In genomic region chr12:51729058-51729457, GRCm38 (mm10) we compare ENCODE assay signal across 8 mouse cellular contexts. TPM values are rescaled to one million over a fixed set of nuclear protein-coding genes. Genes with fewer than 3 reads are reported as not detected.
A peak's percentile ranks its signal among the peaks of the same experiment; 100 is the strongest.
DNase-seq lines count a peak whose midpoint lies in the region; ATAC-seq and TF ChIP-seq lines count a peak whose summit lies in the region.

No protein-coding gene starts in this region.

- peaks cover 6% of the 10 kb centered on the region for H3K36me3 ChIP-seq in midbrain, embryonic 16.5 days (ENCODE audit: control insufficient read depth, insufficient read depth, low read length)
- H3K36me3 ChIP-seq in midbrain, embryonic 11.5 days (ENCODE audit: control insufficient read depth, insufficient read depth, low read length): no peaks in the 10 kb centered on the region
- no peaks in the 10 kb centered on the region for H3K36me3 ChIP-seq in intestine, postnatal 0 days (ENCODE audit: control insufficient read depth, insufficient read depth)
- H3K36me3 ChIP-seq in hindbrain, embryonic 10.5 days: peaks cover 33% of the 10 kb centered on the region

- no peaks in the 10 kb centered on the region for H3K9me3 ChIP-seq in midbrain, embryonic 16.5 days (replicated peaks; ENCODE audit: control insufficient read depth, low read length, poor library complexity, severe bottlenecking)
- no peaks in the 10 kb centered on the region for H3K9me3 ChIP-seq in midbrain, embryonic 11.5 days (ENCODE audit: control insufficient read depth, low read length)
- no peaks in the 10 kb centered on the region for H3K9me3 ChIP-seq in intestine, postnatal 0 days (ENCODE audit: control insufficient read depth)
- H3K9me3 ChIP-seq in hindbrain, embryonic 10.5 days: no peaks in the 10 kb centered on the region

- no peak overlapping the region for H3K27ac ChIP-seq in midbrain, embryonic 16.5 days (ENCODE audit: low read length)
- no peak overlapping the region for H3K27ac ChIP-seq in midbrain, embryonic 11.5 days (ENCODE audit: low read depth, low read length)
- H3K27ac ChIP-seq in intestine, postnatal 0 days (ENCODE audit: low read depth, low read length): 0 out of 2 replicates have a peak overlapping the region, but pooled peaks have one; percentile 8
- H3K27ac ChIP-seq in hindbrain, embryonic 10.5 days: no peak overlapping the region

- no peak overlapping the region for H3K4me3 ChIP-seq in midbrain, embryonic 16.5 days (ENCODE audit: low read depth, low read length)
- no peak overlapping the region for H3K4me3 ChIP-seq in midbrain, embryonic 11.5 days (ENCODE audit: low read depth, low read length)
- H3K4me3 ChIP-seq in intestine, postnatal 0 days (ENCODE audit: low read depth, low read length): no peak overlapping the region
- H3K4me3 ChIP-seq in hindbrain, embryonic 10.5 days: no peak overlapping the region

- H3K9ac ChIP-seq in midbrain, embryonic 16.5 days (ENCODE audit: low read depth, low read length): 0 out of 2 replicates have a peak overlapping the region, but pooled peaks have one; percentile 3
- H3K9ac ChIP-seq in midbrain, embryonic 11.5 days (ENCODE audit: low read length): no peak overlapping the region
- no peak overlapping the region for H3K9ac ChIP-seq in intestine, postnatal 0 days (ENCODE audit: low read depth, low read length)

- WGBS in midbrain, embryonic 16.5 days: 76% methylated on average over 11 of the region's 11 CpGs
- WGBS in midbrain, embryonic 11.5 days: 72% methylated on average over 11 of the region's 11 CpGs
- WGBS in intestine, postnatal 0 days: 60% methylated on average over 11 of the region's 11 CpGs
- WGBS in hindbrain, embryonic 10.5 days: 83% methylated on average over 11 of the region's 11 CpGs

- TF ChIP-seq CTCF in intestine, postnatal 0 days (IDR thresholded peaks at IDR 0.05; ENCODE audit: low read depth): no peak

- no peaks in the 10 kb centered on the region for H3K27me3 ChIP-seq in midbrain, embryonic 16.5 days (ENCODE audit: control insufficient read depth, insufficient read depth, low read depth, low read length)
- H3K27me3 ChIP-seq in midbrain, embryonic 11.5 days (ENCODE audit: control insufficient read depth, insufficient read depth, low read length): no peaks in the 10 kb centered on the region
- H3K27me3 ChIP-seq in intestine, postnatal 0 days (replicated peaks; ENCODE audit: control insufficient read depth, insufficient read depth, low read length): no peaks in the 10 kb centered on the region
- H3K27me3 ChIP-seq in hindbrain, embryonic 10.5 days (ENCODE audit: insufficient read depth, poor library complexity, severe bottlenecking): no peaks in the 10 kb centered on the region

- H3K4me2 ChIP-seq in midbrain, embryonic 16.5 days (ENCODE audit: low read length): no peak overlapping the region
- H3K4me2 ChIP-seq in midbrain, embryonic 11.5 days: no peak overlapping the region
- H3K4me2 ChIP-seq in intestine, postnatal 0 days (replicated peaks; ENCODE audit: low read depth): no peak overlapping the region

- DNase-seq in midbrain, embryonic 11.5 days (ENCODE audit: low spot score, missing footprints): no peak
- peak; percentile 42 to 51 for DNase-seq in gastrocnemius, adult 8-10 months (ENCODE audit: low spot score in 2 of 2)
- DNase-seq in lung, postnatal 25 days (ENCODE audit: low spot score): peak; percentile 34
- no peak for DNase-seq in cerebellum, adult 11-12 months
- DNase-seq in hindbrain, embryonic 10.5 days (ENCODE audit: low spot score): no peak
- DNase-seq in thymus, postnatal 4 days: no peak

- ATAC-seq in midbrain, embryonic 16.5 days: no peak
- no peak for ATAC-seq in midbrain, embryonic 11.5 days (ENCODE audit: low FRiP score)
- ATAC-seq in intestine, postnatal 0 days: no peak

- no peaks in the 10 kb centered on the region for H3K4me1 ChIP-seq in midbrain, embryonic 16.5 days (ENCODE audit: control insufficient read depth, insufficient read depth, low read length)
- H3K4me1 ChIP-seq in midbrain, embryonic 11.5 days (ENCODE audit: control insufficient read depth, insufficient read depth, low read length): no peaks in the 10 kb centered on the region
- H3K4me1 ChIP-seq in intestine, postnatal 0 days (replicated peaks; ENCODE audit: control insufficient read depth, insufficient read depth, low read length): peaks cover 2% of the 10 kb centered on the region; the same call in 1 of the 2 replicates
- no peaks in the 10 kb centered on the region for H3K4me1 ChIP-seq in hindbrain, embryonic 10.5 days (replicated peaks)

RNA-seq across cellular contexts. Expression of gene Strn3, which starts 37.4 kb away (rescaled TPM):
- 32.0 and 33.2 TPM in 2 replicates for polyA plus RNA-seq in midbrain, embryonic 16.5 days (2015; fragmentation: Nextera tagmentation; extraction: Ambion mirVana)
- 55.2 and 56.1 TPM in 2 replicates for polyA plus RNA-seq in midbrain, embryonic 11.5 days (2014; fragmentation: Nextera tagmentation; extraction: Ambion mirVana)
- total RNA-seq in gastrocnemius, adult 8-10 months (2022): 100 to 1,000 TPM; 152 to 162 (median 156) TPM
- polyA plus RNA-seq in intestine, postnatal 0 days (2015; fragmentation: Nextera tagmentation; extraction: Ambion mirVana): 22.2 and 22.9 TPM in 2 replicates
- 39.2 and 41.6 TPM in 2 replicates for polyA plus RNA-seq in hindbrain, embryonic 10.5 days (2016; fragmentation: Nextera tagmentation; extraction: Ambion mirVana)

RNA-seq across cellular contexts. Expression of gene Ap4s1, which starts 38.2 kb away (rescaled TPM):
- 55.0 and 55.7 TPM in 2 replicates for polyA plus RNA-seq in midbrain, embryonic 16.5 days (2015; fragmentation: Nextera tagmentation; extraction: Ambion mirVana)
- polyA plus RNA-seq in midbrain, embryonic 11.5 days (2014; fragmentation: Nextera tagmentation; extraction: Ambion mirVana): 56.9 and 62.0 TPM in 2 replicates
- 10 to 100 TPM; 59.5 to 66.4 (median 62.1) TPM for total RNA-seq in gastrocnemius, adult 8-10 months (2022)
- 24.0 and 25.7 TPM in 2 replicates for polyA plus RNA-seq in intestine, postnatal 0 days (2015; fragmentation: Nextera tagmentation; extraction: Ambion mirVana)
- polyA plus RNA-seq in hindbrain, embryonic 10.5 days (2016; fragmentation: Nextera tagmentation; extraction: Ambion mirVana): 38.6 and 48.6 TPM in 2 replicates

Comparison
In these comparisons a context has a peak if more than half of its experiments do, and no peak if none do; other contexts are left out.
1. DNase-seq: peak in gastrocnemius, adult 8-10 months (2 of 2) and lung, postnatal 25 days (single experiment); none in midbrain, embryonic 11.5 days (single experiment), cerebellum, adult 11-12 months (single experiment), hindbrain, embryonic 10.5 days (single experiment) and thymus, postnatal 4 days (single experiment).